Mouse (Mus musculus): ENCODE measurements at regions not wholly inside any gene's neighbourhood (a gene's known extent, or its start where the extent isn't known, plus 50 kb on each side); places are given as distances from the start of the nearest gene placed in this dataset.

DNA sequence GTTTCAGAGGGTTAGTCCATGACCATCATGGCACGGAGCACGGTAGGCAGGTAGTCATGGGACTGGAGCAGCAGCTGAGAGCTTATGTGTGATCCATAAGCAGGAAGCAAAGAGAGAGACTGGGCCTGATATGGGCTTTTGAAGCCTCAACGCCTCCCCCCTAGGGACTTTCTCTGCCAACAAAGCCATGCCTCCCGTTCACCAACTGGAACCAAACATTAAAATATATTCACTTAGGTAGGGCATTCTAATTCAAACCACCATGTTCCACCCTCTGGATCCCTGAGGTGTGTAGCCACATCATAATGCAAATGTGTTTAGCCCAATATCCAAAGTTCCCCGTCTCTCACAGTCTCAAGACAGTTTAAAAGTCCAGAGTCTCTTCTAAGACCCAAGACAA, 85.3 kb upstream of the Ltbp1 start:
- Histone ChIP-seq H3K9ac (no peak overlapping the region), H3K4me3 (replicated peaks) (no peak overlapping the region), H3K4me1 (peaks cover 18% of the 10 kb centered on the region), H3K9me3 (replicated peaks) (no peaks in the 10 kb centered on the region), H3K27ac (no peak overlapping the region), H3K4me2 (no peak overlapping the region), H3K27me3 (no peaks in the 10 kb centered on the region), H3K36me3 (no peaks in the 10 kb centered on the region)
- WGBS, result 82% methylated on average over 5 of the region's 5 CpGs
- ATAC-seq (replicated peaks; ENCODE audit: low FRiP score), result no peak

GRCm38 (mm10) chr17:74921413-74921812, 84.0 kb upstream of the Ltbp1 start:
- no peak overlapping the region for H3K4me2 ChIP-seq
- peaks cover 18% of the 10 kb centered on the region for H3K4me1 ChIP-seq
- no peaks in the 10 kb centered on the region for H3K36me3 ChIP-seq
- H3K27me3 ChIP-seq, result no peaks in the 10 kb centered on the region
- 0 out of 2 replicates have a peak, but pooled peaks have one; percentile 35 for ATAC-seq (replicated peaks; ENCODE audit: low FRiP score)
- no peaks in the 10 kb centered on the region for H3K9me3 ChIP-seq (replicated peaks)
- no peak overlapping the region for H3K9ac ChIP-seq
- 87% methylated on average over 6 of the region's 6 CpGs for WGBS
- H3K27ac ChIP-seq, result no peak overlapping the region
- no peak overlapping the region for H3K4me3 ChIP-seq (replicated peaks)

GRCm38 (mm10) chr17:74922016-74922415, 83.4 kb upstream of the Ltbp1 start:
- Histone ChIP-seq H3K4me3 (replicated peaks) (no peak overlapping the region), H3K4me2 (no peak overlapping the region), H3K27me3 (no peaks in the 10 kb centered on the region), H3K36me3 (no peaks in the 10 kb centered on the region), H3K4me1 (peaks cover 18% of the 10 kb centered on the region), H3K9ac (no peak overlapping the region), H3K27ac (peak overlapping the region; percentile 23; the same call in 1 of the 2 replicates), H3K9me3 (replicated peaks) (no peaks in the 10 kb centered on the region)
- ATAC-seq (replicated peaks; ENCODE audit: low FRiP score), result peak; percentile 29; the same call in 1 of the 2 replicates
- WGBS, result 55% methylated on average over 4 of the region's 4 CpGs

DNA sequence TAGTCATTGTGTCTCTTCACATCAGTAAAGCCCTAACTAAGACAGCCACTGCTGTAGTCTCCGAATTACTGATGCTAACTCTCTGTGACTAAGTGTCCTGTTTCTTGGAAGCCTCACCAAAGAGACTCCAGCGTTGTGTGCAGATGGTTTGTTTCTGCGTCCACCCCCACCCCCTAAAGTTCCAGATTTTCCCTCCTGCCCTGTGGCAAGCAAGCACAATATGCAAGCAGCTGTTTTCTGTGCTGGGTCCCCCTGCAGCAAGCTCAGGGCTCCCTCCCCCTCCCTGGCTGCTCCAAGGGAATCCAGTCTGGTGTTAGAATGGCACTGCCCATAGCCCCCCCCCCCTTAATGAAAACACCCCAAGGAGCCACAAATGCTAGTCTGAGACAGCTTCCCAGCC, 82.8 kb upstream of the Ltbp1 start:
- Histone ChIP-seq H3K36me3 (no peaks in the 10 kb centered on the region), H3K9ac (no peak overlapping the region), H3K27ac (peak overlapping the region; percentile 23; the same call in 1 of the 2 replicates), H3K9me3 (replicated peaks) (no peaks in the 10 kb centered on the region), H3K4me2 (peak overlapping the region; percentile 1; the same call in 1 of the 2 replicates), H3K27me3 (no peaks in the 10 kb centered on the region), H3K4me1 (peaks cover 18% of the 10 kb centered on the region), H3K4me3 (replicated peaks) (no peak overlapping the region)
- peak; percentile 84 for ATAC-seq (replicated peaks; ENCODE audit: low FRiP score)
- WGBS, result 14% methylated on average over 3 of the region's 3 CpGs

DNA sequence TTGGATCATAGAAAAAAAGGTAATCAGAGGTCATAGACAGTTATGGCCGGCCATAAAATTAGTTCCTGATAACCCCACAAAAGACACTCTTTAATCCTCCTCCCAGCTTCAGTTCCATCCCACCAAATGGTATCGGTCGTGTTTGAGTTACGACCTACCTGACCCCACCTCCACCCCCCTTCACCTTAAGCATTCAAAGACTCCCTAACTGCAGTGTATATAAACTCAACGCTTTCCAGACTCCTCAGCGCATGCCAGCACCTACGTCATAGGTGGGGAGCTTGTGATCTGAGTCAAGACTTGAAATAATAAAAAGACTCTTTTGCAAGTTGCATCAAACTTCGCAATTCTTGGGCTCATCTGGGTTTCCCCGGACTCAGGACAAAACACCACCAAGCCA, 82.3 kb upstream of the Ltbp1 start:
- H3K4me3 ChIP-seq (replicated peaks), result no peak overlapping the region
- H3K9me3 ChIP-seq (replicated peaks), result no peaks in the 10 kb centered on the region
- H3K4me2 ChIP-seq, result peak overlapping the region; percentile 1; the same call in 1 of the 2 replicates
- WGBS, result 12% methylated on average over 9 of the region's 9 CpGs
- H3K9ac ChIP-seq, result no peak overlapping the region
- H3K27me3 ChIP-seq, result no peaks in the 10 kb centered on the region
- no peak overlapping the region for H3K27ac ChIP-seq
- H3K36me3 ChIP-seq, result no peaks in the 10 kb centered on the region
- ATAC-seq (replicated peaks; ENCODE audit: low FRiP score), result peak; percentile 76
- H3K4me1 ChIP-seq, result peaks cover 18% of the 10 kb centered on the region

DNA sequence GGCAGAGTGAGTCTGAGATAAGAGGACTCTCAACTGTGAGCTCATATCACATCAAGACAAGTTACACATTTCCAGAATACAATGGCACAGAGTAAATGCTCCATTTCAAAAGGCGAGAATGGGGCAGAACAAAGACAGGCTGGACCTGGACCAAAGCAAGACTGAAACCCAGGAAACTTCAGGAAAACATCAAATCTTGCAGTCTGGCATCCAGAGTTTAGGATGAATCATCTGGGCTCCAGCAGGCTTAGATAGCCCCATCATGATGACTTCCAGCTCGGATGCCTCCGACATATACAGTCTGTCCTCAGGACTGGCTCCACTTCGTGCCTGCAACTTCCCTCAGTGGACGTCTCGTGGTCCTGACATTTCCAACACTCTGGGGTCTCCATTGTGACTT, 80.2 kb upstream of the Ltbp1 start:
- no peaks in the 10 kb centered on the region for H3K9me3 ChIP-seq (replicated peaks)
- H3K4me1 ChIP-seq, result peaks cover 18% of the 10 kb centered on the region
- no peak overlapping the region for H3K4me2 ChIP-seq
- WGBS, result 84% methylated on average over 6 of the region's 6 CpGs
- no peaks in the 10 kb centered on the region for H3K27me3 ChIP-seq
- no peaks in the 10 kb centered on the region for H3K36me3 ChIP-seq
- H3K9ac ChIP-seq, result no peak overlapping the region
- no peak overlapping the region for H3K4me3 ChIP-seq (replicated peaks)
- H3K27ac ChIP-seq, result no peak overlapping the region
- no peak for ATAC-seq (replicated peaks; ENCODE audit: low FRiP score)

GRCm38 (mm10) chr17:74927981-74928380, 77.4 kb upstream of the Ltbp1 start:
- H3K9me3 ChIP-seq (replicated peaks), result no peaks in the 10 kb centered on the region
- no peaks in the 10 kb centered on the region for H3K36me3 ChIP-seq
- H3K4me3 ChIP-seq (replicated peaks), result no peak overlapping the region
- H3K27me3 ChIP-seq, result no peaks in the 10 kb centered on the region
- H3K4me2 ChIP-seq, result no peak overlapping the region
- 80% methylated on average over 5 of the region's 5 CpGs for WGBS
- no peak overlapping the region for H3K9ac ChIP-seq
- no peak overlapping the region for H3K27ac ChIP-seq
- peaks cover 8% of the 10 kb centered on the region; the same call in 1 of the 2 replicates for H3K4me1 ChIP-seq
- no peak for ATAC-seq (replicated peaks; ENCODE audit: low FRiP score)

GRCm38 (mm10) chr17:74931540-74931939, 73.8 kb upstream of the Ltbp1 start:
- Histone ChIP-seq H3K27ac (no peak overlapping the region), H3K36me3 (no peaks in the 10 kb centered on the region), H3K9ac (no peak overlapping the region), H3K4me2 (no peak overlapping the region), H3K27me3 (no peaks in the 10 kb centered on the region), H3K4me3 (replicated peaks) (no peak overlapping the region), H3K9me3 (replicated peaks) (no peaks in the 10 kb centered on the region), H3K4me1 (0 out of 2 replicates have a peak, but pooled peaks cover 3% of the 10 kb centered on the region)
- ATAC-seq (replicated peaks; ENCODE audit: low FRiP score), result peak; percentile 73
- WGBS, result 25% methylated on average over 4 of the region's 4 CpGs

DNA sequence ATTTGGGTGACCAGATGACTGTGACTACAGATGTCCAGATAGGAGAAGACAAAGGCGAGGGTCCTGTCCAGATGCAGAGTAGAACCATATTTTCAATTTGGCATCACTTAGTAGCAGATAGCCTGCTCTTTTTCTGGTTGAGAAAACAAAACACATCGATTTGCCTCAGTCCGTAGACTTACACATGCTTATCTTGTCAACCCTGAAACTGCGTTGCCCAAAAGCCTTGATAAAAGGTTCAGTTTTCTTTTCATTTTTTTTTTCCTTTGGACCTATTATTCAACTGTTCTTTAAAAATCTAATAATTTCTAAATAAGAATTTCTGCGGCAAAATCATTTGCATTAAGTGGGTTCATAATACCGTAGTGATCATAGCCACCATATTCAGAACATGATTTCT, 64.0 kb upstream of the Ltbp1 start:
- no peaks in the 10 kb centered on the region for H3K9me3 ChIP-seq (replicated peaks)
- H3K4me2 ChIP-seq, result no peak overlapping the region
- no peak overlapping the region for H3K27ac ChIP-seq
- H3K36me3 ChIP-seq, result no peaks in the 10 kb centered on the region
- H3K4me3 ChIP-seq (replicated peaks), result no peak overlapping the region
- no peaks in the 10 kb centered on the region for H3K27me3 ChIP-seq
- no peaks in the 10 kb centered on the region for H3K4me1 ChIP-seq
- 80% methylated on average over 6 of the region's 6 CpGs for WGBS
- no peak for ATAC-seq (replicated peaks; ENCODE audit: low FRiP score)
- no peak overlapping the region for H3K9ac ChIP-seq

DNA sequence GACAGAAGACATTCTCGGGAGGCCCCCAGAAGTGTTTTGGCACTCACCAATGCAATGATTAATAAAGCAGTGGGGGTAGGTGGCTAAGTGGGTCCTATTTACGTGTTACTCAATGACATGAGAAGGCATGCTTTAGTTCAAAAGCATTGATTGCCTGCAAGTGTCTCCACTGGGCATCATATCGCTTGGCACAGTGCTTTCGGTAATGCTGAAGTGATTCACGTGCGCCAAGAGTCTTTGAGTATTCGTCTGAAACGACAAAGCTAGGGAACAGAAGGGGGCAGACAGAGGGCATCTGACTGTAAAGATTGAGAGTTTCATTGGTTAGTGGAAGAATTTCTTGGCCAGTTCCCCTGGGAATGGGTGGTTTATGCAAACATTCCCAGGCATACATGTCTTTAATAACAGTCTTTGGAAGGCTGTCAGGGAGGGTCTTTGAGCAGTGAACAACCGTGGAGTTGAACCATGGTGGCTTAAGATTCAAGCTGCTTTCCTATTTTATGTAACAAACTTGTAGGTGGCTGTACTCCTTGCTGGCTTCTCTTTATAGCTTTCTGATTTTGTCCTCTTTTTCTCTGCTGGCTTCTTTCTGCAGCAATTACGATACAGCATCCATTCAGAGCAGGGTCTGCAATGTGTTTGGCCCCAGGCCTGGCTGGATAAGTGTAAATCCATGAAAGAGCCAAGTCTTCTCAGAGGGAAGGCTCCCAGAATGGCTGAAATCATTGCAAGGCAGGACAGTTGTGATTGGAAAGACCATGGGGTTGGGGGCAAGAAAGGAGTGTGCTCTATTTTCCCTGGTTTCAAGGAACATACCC, 62.2 kb upstream of the Ltbp1 start:
- H3K9ac ChIP-seq, result no peak overlapping the region
- no peaks in the 10 kb centered on the region for H3K27me3 ChIP-seq
- H3K4me2 ChIP-seq, result no peak overlapping the region
- no peak overlapping the region for H3K4me3 ChIP-seq (replicated peaks)
- H3K27ac ChIP-seq, result no peak overlapping the region
- ATAC-seq (replicated peaks; ENCODE audit: low FRiP score), result no peak
- H3K4me1 ChIP-seq, result no peaks in the 10 kb centered on the region
- no peaks in the 10 kb centered on the region for H3K36me3 ChIP-seq
- 72% methylated on average over 10 of the region's 10 CpGs for WGBS
- no peaks in the 10 kb centered on the region for H3K9me3 ChIP-seq (replicated peaks)

- H3K9ac ChIP-seq, result no peak overlapping the region
- H3K27ac ChIP-seq, result no peak overlapping the region
- H3K27me3 ChIP-seq, result no peaks in the 10 kb centered on the region
- H3K4me1 ChIP-seq, result no peaks in the 10 kb centered on the region
- WGBS, result 45% methylated on average over 4 of the region's 4 CpGs
- no peaks in the 10 kb centered on the region for H3K36me3 ChIP-seq
- no peaks in the 10 kb centered on the region for H3K9me3 ChIP-seq (replicated peaks)
- H3K4me3 ChIP-seq (replicated peaks), result no peak overlapping the region
- no peak overlapping the region for H3K4me2 ChIP-seq
- ATAC-seq (replicated peaks; ENCODE audit: low FRiP score), result no peak
Observed at GRCm38 (mm10) chr17:74943802-74944193, 61.6 kb upstream of the Ltbp1 start.

GRCm38 (mm10) chr17:74945149-74945548, 60.2 kb upstream of the Ltbp1 start:
- no peak overlapping the region for H3K9ac ChIP-seq
- no peak for ATAC-seq (replicated peaks; ENCODE audit: low FRiP score)
- 90% methylated on average over 6 of the region's 6 CpGs for WGBS

GRCm38 (mm10) chr17:74948476-74948875, 56.9 kb upstream of the Ltbp1 start:
- no peak for ATAC-seq (replicated peaks; ENCODE audit: low FRiP score)
- H3K4me3 ChIP-seq (replicated peaks), result no peak overlapping the region
- no peaks in the 10 kb centered on the region for H3K27me3 ChIP-seq
- H3K9me3 ChIP-seq (replicated peaks), result no peaks in the 10 kb centered on the region
- WGBS, result 62% methylated on average over 3 of the region's 3 CpGs
- H3K36me3 ChIP-seq, result no peaks in the 10 kb centered on the region
- H3K27ac ChIP-seq, result no peak overlapping the region
- H3K4me2 ChIP-seq, result no peak overlapping the region
- no peaks in the 10 kb centered on the region for H3K4me1 ChIP-seq
- no peak overlapping the region for H3K9ac ChIP-seq

More at GRCm38 (mm10) chr17:74945149-74945548, 60.2 kb upstream of the Ltbp1 start:
- H3K4me3 ChIP-seq (replicated peaks), result no peak overlapping the region
- no peaks in the 10 kb centered on the region for H3K4me1 ChIP-seq
- no peaks in the 10 kb centered on the region for H3K36me3 ChIP-seq
- no peaks in the 10 kb centered on the region for H3K9me3 ChIP-seq (replicated peaks)
- no peak overlapping the region for H3K27ac ChIP-seq
- H3K27me3 ChIP-seq, result no peaks in the 10 kb centered on the region
- H3K4me2 ChIP-seq, result no peak overlapping the region

Measured in kidney, embryonic 15.5 days (tissue).